Mouse (Mus musculus): Measurements from ENCODE around the gene Psmb7. TPM values are rescaled to one million over a fixed set of nuclear protein-coding genes. Genes with fewer than 3 reads are reported as not detected.

Psmb7 gene
- polyA plus RNA-seq, 1 experiment from 2014 or later = 270 TPM

DNA sequence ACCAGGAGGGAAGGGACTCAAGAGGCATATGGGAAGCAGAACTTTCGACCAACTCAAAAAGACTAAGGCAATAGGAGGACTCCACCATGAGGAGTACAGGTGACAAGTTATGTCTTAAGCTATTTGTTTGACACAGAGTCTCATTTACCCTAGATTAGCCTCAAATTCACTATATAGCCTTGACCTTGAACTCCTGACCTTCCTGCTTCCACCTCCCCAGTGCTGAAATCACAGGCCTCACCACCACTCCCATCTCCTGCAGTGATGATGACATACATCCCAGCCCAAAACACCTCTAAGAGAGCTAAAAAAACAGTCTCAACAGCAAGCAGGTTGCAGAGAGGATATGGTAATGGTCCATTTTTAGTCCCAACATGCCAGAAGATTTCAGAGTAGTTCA, 2.1 kb downstream of the Psmb7 start:
- WGBS = 92% methylated on average over 1 of the region's 1 CpGs
- ATAC-seq (ENCODE audit: insufficient read depth) = no peak
- H3K9ac ChIP-seq = no peak overlapping the region
- no peak overlapping the region for H3K4me3 ChIP-seq (ENCODE audit: low read depth, low read length)
- peaks cover 47% of the 10 kb centered on the region for H3K36me3 ChIP-seq (ENCODE audit: insufficient read depth)
- no peak for DNase-seq
- no peaks in the 10 kb centered on the region for H3K27me3 ChIP-seq (ENCODE audit: insufficient read depth, low read length)
- H3K27ac ChIP-seq (ENCODE audit: low read depth) = no peak overlapping the region
- 0 out of 2 replicates have a peak, but pooled peaks cover 5% of the 10 kb centered on the region for H3K4me1 ChIP-seq (ENCODE audit: insufficient read depth)
- H3K4me2 ChIP-seq = no peak overlapping the region
- TF ChIP-seq CTCF (IDR thresholded peaks at IDR 0.05; ENCODE audit: low read depth) = no peak
- no peaks in the 10 kb centered on the region for H3K9me3 ChIP-seq (ENCODE audit: low read depth, low read length)

DNA sequence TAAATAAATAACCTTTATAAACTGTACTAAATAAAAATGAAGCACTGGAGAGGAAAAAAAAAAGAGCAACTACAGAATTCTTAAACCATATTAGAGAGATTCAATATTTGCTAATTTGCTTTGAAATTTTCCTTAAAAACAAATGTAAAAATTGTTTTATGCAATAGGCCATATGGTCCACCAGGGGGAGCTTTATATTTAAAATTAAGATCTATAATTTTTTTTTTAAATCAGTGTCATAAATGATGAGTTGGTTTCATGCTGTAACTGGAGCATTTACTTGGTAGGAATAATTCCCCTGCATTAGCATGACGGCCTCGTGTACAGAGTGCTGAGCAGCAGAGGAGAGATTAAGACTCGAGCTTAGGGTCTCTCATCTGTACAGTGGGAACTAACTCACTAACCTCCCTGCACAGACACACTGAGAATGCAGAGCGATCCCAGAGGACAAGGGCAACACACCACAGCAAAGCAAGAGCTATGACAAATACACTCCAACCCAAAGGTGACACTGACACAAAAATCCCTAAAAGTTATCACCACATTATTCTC, 6.1 kb downstream of the Psmb7 start:
- ATAC-seq (ENCODE audit: insufficient read depth) = no peak
- Histone ChIP-seq H3K9ac (no peak overlapping the region), H3K4me1 (ENCODE audit: insufficient read depth) (0 out of 2 replicates have a peak, but pooled peaks cover 3% of the 10 kb centered on the region), H3K36me3 (ENCODE audit: insufficient read depth) (peaks cover 84% of the 10 kb centered on the region), H3K27me3 (ENCODE audit: insufficient read depth, low read length) (no peaks in the 10 kb centered on the region), H3K4me2 (no peak overlapping the region), H3K27ac (ENCODE audit: low read depth) (no peak overlapping the region), H3K4me3 (ENCODE audit: low read depth, low read length) (no peak overlapping the region), H3K9me3 (ENCODE audit: low read depth, low read length) (no peaks in the 10 kb centered on the region)
- peak; percentile 34 for DNase-seq
- WGBS = 74% methylated on average over 4 of the region's 4 CpGs
- peak; percentile 34 for TF ChIP-seq CTCF (IDR thresholded peaks at IDR 0.05; ENCODE audit: low read depth)

- no peak overlapping the region for H3K9ac ChIP-seq
- TF ChIP-seq CTCF (IDR thresholded peaks at IDR 0.05; ENCODE audit: low read depth) = no peak
- DNase-seq = no peak
- H3K4me2 ChIP-seq = no peak overlapping the region
- H3K4me1 ChIP-seq (ENCODE audit: insufficient read depth) = no peaks in the 10 kb centered on the region
- H3K27ac ChIP-seq (ENCODE audit: low read depth) = no peak overlapping the region
- no peaks in the 10 kb centered on the region for H3K9me3 ChIP-seq (ENCODE audit: low read depth, low read length)
- WGBS = 83% methylated on average over 2 of the region's 2 CpGs
- H3K36me3 ChIP-seq (ENCODE audit: insufficient read depth) = peaks cover 89% of the 10 kb centered on the region
- no peak for ATAC-seq (ENCODE audit: insufficient read depth)
- H3K27me3 ChIP-seq (ENCODE audit: insufficient read depth, low read length) = no peaks in the 10 kb centered on the region
- no peak overlapping the region for H3K4me3 ChIP-seq (ENCODE audit: low read depth, low read length)
Measured at GRCm38 (mm10) chr2:38630574-38630973, 13.3 kb downstream of the Psmb7 start.

DNA sequence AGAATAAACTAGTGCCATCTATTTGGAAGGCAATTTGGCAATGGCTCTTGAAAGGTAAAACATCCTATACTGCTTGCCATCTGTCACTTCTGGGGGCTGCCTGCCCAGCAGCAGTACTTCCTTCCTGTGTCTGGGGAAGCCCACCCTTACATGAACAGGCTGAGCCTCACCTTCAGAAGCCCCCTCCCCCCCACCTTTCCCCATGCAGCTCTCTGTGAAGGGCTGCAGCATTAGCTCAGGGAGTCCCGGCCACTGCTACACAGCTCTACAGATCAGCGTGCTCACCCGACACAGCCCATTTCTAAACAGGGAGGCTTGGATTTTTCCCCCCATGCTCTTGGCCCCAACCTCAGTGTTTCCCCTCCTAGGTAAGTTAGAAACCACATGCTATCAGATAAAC, 14.4 kb downstream of the Psmb7 start:
- Histone ChIP-seq H3K27ac (ENCODE audit: low read depth) (no peak overlapping the region), H3K27me3 (ENCODE audit: insufficient read depth, low read length) (no peaks in the 10 kb centered on the region), H3K9me3 (ENCODE audit: low read depth, low read length) (no peaks in the 10 kb centered on the region), H3K36me3 (ENCODE audit: insufficient read depth) (peaks cover 80% of the 10 kb centered on the region), H3K4me1 (ENCODE audit: insufficient read depth) (no peaks in the 10 kb centered on the region), H3K9ac (no peak overlapping the region), H3K4me3 (ENCODE audit: low read depth, low read length) (no peak overlapping the region), H3K4me2 (no peak overlapping the region)
- WGBS = 92% methylated on average over 3 of the region's 3 CpGs
- no peak for ATAC-seq (ENCODE audit: insufficient read depth)
- DNase-seq = no peak
- no peak for TF ChIP-seq CTCF (IDR thresholded peaks at IDR 0.05; ENCODE audit: low read depth)

GRCm38 (mm10) chr2:38628801-38629200, 15.1 kb downstream of the Psmb7 start:
- H3K4me2 ChIP-seq = no peak overlapping the region
- H3K27ac ChIP-seq (ENCODE audit: low read depth) = no peak overlapping the region
- no peak for TF ChIP-seq CTCF (IDR thresholded peaks at IDR 0.05; ENCODE audit: low read depth)
- no peaks in the 10 kb centered on the region for H3K9me3 ChIP-seq (ENCODE audit: low read depth, low read length)
- no peak for ATAC-seq (ENCODE audit: insufficient read depth)
- H3K4me3 ChIP-seq (ENCODE audit: low read depth, low read length) = no peak overlapping the region
- DNase-seq = no peak
- no peaks in the 10 kb centered on the region for H3K4me1 ChIP-seq (ENCODE audit: insufficient read depth)
- H3K36me3 ChIP-seq (ENCODE audit: insufficient read depth) = peaks cover 73% of the 10 kb centered on the region
- no peaks in the 10 kb centered on the region for H3K27me3 ChIP-seq (ENCODE audit: insufficient read depth, low read length)
- 82% methylated on average over 4 of the region's 4 CpGs for WGBS
- H3K9ac ChIP-seq = no peak overlapping the region

GRCm38 (mm10) chr2:38623821-38624590, 19.9 kb downstream of the Psmb7 start:
- Histone ChIP-seq H3K9ac (no peak overlapping the region), H3K4me1 (ENCODE audit: insufficient read depth) (no peaks in the 10 kb centered on the region), H3K36me3 (ENCODE audit: insufficient read depth) (peaks cover 48% of the 10 kb centered on the region), H3K4me2 (no peak overlapping the region), H3K27me3 (ENCODE audit: insufficient read depth, low read length) (no peaks in the 10 kb centered on the region), H3K9me3 (ENCODE audit: low read depth, low read length) (no peaks in the 10 kb centered on the region), H3K27ac (ENCODE audit: low read depth) (no peak overlapping the region), H3K4me3 (ENCODE audit: low read depth, low read length) (no peak overlapping the region)
- ATAC-seq (ENCODE audit: insufficient read depth) = no peak
- DNase-seq = no peak
- 85% methylated on average over 8 of the region's 8 CpGs for WGBS
- no peak for TF ChIP-seq CTCF (IDR thresholded peaks at IDR 0.05; ENCODE audit: low read depth)

GRCm38 (mm10) chr2:38623411-38623810, 20.5 kb downstream of the Psmb7 start:
- peaks cover 44% of the 10 kb centered on the region for H3K36me3 ChIP-seq (ENCODE audit: insufficient read depth)
- H3K9ac ChIP-seq = no peak overlapping the region
- 77% methylated on average over 3 of the region's 3 CpGs for WGBS
- H3K4me3 ChIP-seq (ENCODE audit: low read depth, low read length) = no peak overlapping the region
- H3K9me3 ChIP-seq (ENCODE audit: low read depth, low read length) = no peaks in the 10 kb centered on the region
- H3K4me1 ChIP-seq (ENCODE audit: insufficient read depth) = no peaks in the 10 kb centered on the region
- TF ChIP-seq CTCF (IDR thresholded peaks at IDR 0.05; ENCODE audit: low read depth) = no peak
- no peak for ATAC-seq (ENCODE audit: insufficient read depth)
- no peak overlapping the region for H3K27ac ChIP-seq (ENCODE audit: low read depth)
- H3K27me3 ChIP-seq (ENCODE audit: insufficient read depth, low read length) = no peaks in the 10 kb centered on the region
- no peak overlapping the region for H3K4me2 ChIP-seq
- DNase-seq = no peak

All from lung, embryonic 14.5 days (tissue).